Mouse (Mus musculus): ENCODE data around the gene Mmgt2.

GRCm38 (mm10) chr11:62701218-62701617, 52.8 kb downstream of the Mmgt2 start:
- TF ChIP-seq CTCF (IDR thresholded peaks at IDR 0.05) (no peak), EP300 (IDR thresholded peaks at IDR 0.05) (peak; percentile 65)

Data from lung, postnatal 0 days (tissue).